Mouse (Mus musculus): ENCODE results near the gene Sept9. TPM values are rescaled to one million over a fixed set of nuclear protein-coding genes. Genes with fewer than 3 reads are reported as not detected.
A peak's percentile ranks its signal among the peaks of the same experiment; 100 is the strongest.

Gene Sept9
- polyA plus RNA-seq, 1 experiment: 12.2 TPM

DNA sequence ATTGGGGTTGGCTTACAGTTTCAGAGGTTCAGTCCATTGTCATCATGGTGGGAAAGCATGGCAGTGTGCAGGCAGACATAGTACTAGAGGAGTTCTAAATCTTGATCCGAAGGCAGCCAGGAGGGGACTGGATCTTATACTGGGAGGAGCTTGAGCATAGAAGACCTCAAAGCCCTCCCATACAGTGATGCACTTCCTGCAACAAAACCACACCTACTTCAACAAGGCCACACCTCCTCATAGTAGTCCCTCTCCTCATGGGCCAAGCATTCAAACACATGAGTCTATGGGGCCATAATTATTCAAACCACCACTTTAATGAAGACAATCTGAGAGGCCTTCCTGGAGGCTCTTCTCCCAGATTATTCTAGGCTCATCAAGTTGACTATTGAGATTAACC lies 57.8 kb downstream of the Sept9 start:
- Histone ChIP-seq H3K4me1 (ENCODE audit: control insufficient read depth, insufficient read depth, low read length) (peaks cover 2% of the 10 kb centered on the region; the same call in 1 of the 2 replicates), H3K27me3 (ENCODE audit: control insufficient read depth, insufficient read depth, low read length) (no peaks in the 10 kb centered on the region), H3K27ac (ENCODE audit: control insufficient read depth, insufficient read depth, low read depth, low read length) (no peak overlapping the region), H3K4me3 (ENCODE audit: control insufficient read depth, low read depth, low read length) (no peak overlapping the region), H3K36me3 (ENCODE audit: control insufficient read depth, insufficient read depth, low read length) (no peaks in the 10 kb centered on the region)
- TF ChIP-seq CTCF (IDR thresholded peaks at IDR 0.05; ENCODE audit: control insufficient read depth, insufficient read depth, insufficient replicate concordance, low read depth, low read length) (no peak), POLR2A (IDR thresholded peaks at IDR 0.05; ENCODE audit: control insufficient read depth, low read depth, low read length) (no peak)

DNA sequence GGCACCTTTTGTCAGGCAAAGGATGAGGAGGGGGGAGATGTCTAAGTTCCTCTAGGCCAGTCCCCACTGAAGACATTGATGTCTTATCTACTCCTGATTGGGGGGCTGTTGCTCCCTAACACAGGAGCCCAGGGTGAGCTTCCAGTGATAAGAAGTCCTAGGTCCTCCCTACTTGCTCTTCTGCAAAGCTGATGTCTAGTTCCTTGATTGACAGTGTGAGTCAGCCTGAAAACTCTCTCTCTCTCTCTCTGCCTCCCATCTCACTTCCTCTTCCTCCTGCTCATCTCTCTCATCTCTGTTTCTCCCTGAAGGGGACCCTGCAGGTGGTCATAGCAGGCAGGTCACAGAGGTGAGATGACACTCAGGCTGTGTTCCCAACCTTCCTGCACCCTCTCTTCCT lies 58.4 kb downstream of the Sept9 start:
- Histone ChIP-seq H3K4me3 (ENCODE audit: control insufficient read depth, low read depth, low read length) (no peak overlapping the region), H3K4me1 (ENCODE audit: control insufficient read depth, insufficient read depth, low read length) (peaks cover 2% of the 10 kb centered on the region; the same call in 1 of the 2 replicates), H3K27me3 (ENCODE audit: control insufficient read depth, insufficient read depth, low read length) (no peaks in the 10 kb centered on the region), H3K27ac (ENCODE audit: control insufficient read depth, insufficient read depth, low read depth, low read length) (no peak overlapping the region), H3K36me3 (ENCODE audit: control insufficient read depth, insufficient read depth, low read length) (no peaks in the 10 kb centered on the region)
- TF ChIP-seq POLR2A (IDR thresholded peaks at IDR 0.05; ENCODE audit: control insufficient read depth, low read depth, low read length) (no peak), CTCF (IDR thresholded peaks at IDR 0.05; ENCODE audit: control insufficient read depth, insufficient read depth, insufficient replicate concordance, low read depth, low read length) (no peak)

GRCm38 (mm10) chr11:117259178-117259960 lies 59.9 kb downstream of the Sept9 start:
- H3K27me3 ChIP-seq (ENCODE audit: control insufficient read depth, insufficient read depth, low read length): no peaks in the 10 kb centered on the region
- H3K4me1 ChIP-seq (ENCODE audit: control insufficient read depth, insufficient read depth, low read length): peaks cover 2% of the 10 kb centered on the region
- H3K4me3 ChIP-seq (ENCODE audit: control insufficient read depth, low read depth, low read length): no peak overlapping the region
- no peak for TF ChIP-seq POLR2A (IDR thresholded peaks at IDR 0.05; ENCODE audit: control insufficient read depth, low read depth, low read length)
- TF ChIP-seq CTCF (IDR thresholded peaks at IDR 0.05; ENCODE audit: control insufficient read depth, insufficient read depth, insufficient replicate concordance, low read depth, low read length): no peak
- H3K36me3 ChIP-seq (ENCODE audit: control insufficient read depth, insufficient read depth, low read length): no peaks in the 10 kb centered on the region
- no peak overlapping the region for H3K27ac ChIP-seq (ENCODE audit: control insufficient read depth, insufficient read depth, low read depth, low read length)

GRCm38 (mm10) chr11:117260631-117261030 lies 61.2 kb downstream of the Sept9 start:
- H3K4me3 ChIP-seq (ENCODE audit: control insufficient read depth, low read depth, low read length): no peak overlapping the region
- H3K27me3 ChIP-seq (ENCODE audit: control insufficient read depth, insufficient read depth, low read length): no peaks in the 10 kb centered on the region
- no peak overlapping the region for H3K27ac ChIP-seq (ENCODE audit: control insufficient read depth, insufficient read depth, low read depth, low read length)
- no peaks in the 10 kb centered on the region for H3K36me3 ChIP-seq (ENCODE audit: control insufficient read depth, insufficient read depth, low read length)
- peaks cover 7% of the 10 kb centered on the region for H3K4me1 ChIP-seq (ENCODE audit: control insufficient read depth, insufficient read depth, low read length)
- TF ChIP-seq POLR2A (IDR thresholded peaks at IDR 0.05; ENCODE audit: control insufficient read depth, low read depth, low read length) (no peak), CTCF (IDR thresholded peaks at IDR 0.05; ENCODE audit: control insufficient read depth, insufficient read depth, insufficient replicate concordance, low read depth, low read length) (no peak)

DNA sequence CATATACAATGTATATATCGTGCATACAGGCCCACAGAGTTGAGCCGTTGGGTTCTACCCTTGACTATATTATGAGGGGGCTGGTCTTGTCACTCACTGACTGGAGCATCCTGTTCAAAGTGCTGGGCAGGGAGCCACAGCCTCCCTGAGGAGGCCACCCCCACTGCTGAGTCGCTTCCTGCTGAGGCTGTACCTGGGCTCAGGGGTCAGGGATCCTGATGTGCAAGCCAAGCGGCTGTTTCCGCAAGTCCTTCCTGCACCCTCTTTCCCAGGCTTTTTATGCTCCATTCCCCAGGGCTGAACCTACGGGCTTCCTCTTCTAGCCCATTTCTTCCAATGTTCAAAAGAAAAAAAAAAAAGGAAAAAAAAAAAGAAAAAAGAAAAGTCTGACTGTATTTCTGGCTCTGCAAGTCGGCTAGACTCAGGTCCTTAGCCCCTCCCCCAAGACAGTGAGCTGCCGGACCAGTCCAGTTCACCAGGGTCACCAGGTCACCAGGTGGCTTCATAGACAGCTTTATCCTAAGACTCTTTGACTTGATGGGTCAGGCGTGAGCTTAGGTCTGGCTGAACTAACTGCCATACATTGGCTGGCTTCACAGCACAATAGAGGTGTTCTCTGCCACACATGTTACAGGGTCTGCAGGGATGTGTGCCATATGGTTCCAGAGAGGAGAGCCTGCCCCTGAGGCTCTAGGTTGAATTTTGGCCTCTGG lies 63.8 kb downstream of the Sept9 start:
- Histone ChIP-seq H3K4me3 (ENCODE audit: control insufficient read depth, low read depth, low read length) (no peak overlapping the region), H3K4me1 (ENCODE audit: control insufficient read depth, insufficient read depth, low read length) (peaks cover 20% of the 10 kb centered on the region), H3K27me3 (ENCODE audit: control insufficient read depth, insufficient read depth, low read length) (no peaks in the 10 kb centered on the region), H3K36me3 (ENCODE audit: control insufficient read depth, insufficient read depth, low read length) (no peaks in the 10 kb centered on the region), H3K27ac (ENCODE audit: control insufficient read depth, insufficient read depth, low read depth, low read length) (peak overlapping the region; percentile 34; the same call in 1 of the 2 replicates)
- TF ChIP-seq CTCF (IDR thresholded peaks at IDR 0.05; ENCODE audit: control insufficient read depth, insufficient read depth, insufficient replicate concordance, low read depth, low read length): no peak
- no peak for TF ChIP-seq POLR2A (IDR thresholded peaks at IDR 0.05; ENCODE audit: control insufficient read depth, low read depth, low read length)

GRCm38 (mm10) chr11:117264162-117265021 lies 64.9 kb downstream of the Sept9 start:
- Histone ChIP-seq H3K4me3 (ENCODE audit: control insufficient read depth, low read depth, low read length) (no peak overlapping the region), H3K4me1 (ENCODE audit: control insufficient read depth, insufficient read depth, low read length) (peaks cover 18% of the 10 kb centered on the region), H3K36me3 (ENCODE audit: control insufficient read depth, insufficient read depth, low read length) (no peaks in the 10 kb centered on the region), H3K27me3 (ENCODE audit: control insufficient read depth, insufficient read depth, low read length) (no peaks in the 10 kb centered on the region), H3K27ac (ENCODE audit: control insufficient read depth, insufficient read depth, low read depth, low read length) (peak overlapping the region; percentile 27; the same call in 1 of the 2 replicates)
- no peak for TF ChIP-seq CTCF (IDR thresholded peaks at IDR 0.05; ENCODE audit: control insufficient read depth, insufficient read depth, insufficient replicate concordance, low read depth, low read length)
